Mouse (Mus musculus) induced T-regulatory cell, adult 2 months (primary cell): ENCODE results near the gene Dnaja3.

ENCODE experiments used
- DNase-seq: peaks from one replicate; pipeline ENCODE4 v3.0.0-alpha.2; 2012; ENCODE audit warnings: low read depth

Dnaja3 gene

DNA sequence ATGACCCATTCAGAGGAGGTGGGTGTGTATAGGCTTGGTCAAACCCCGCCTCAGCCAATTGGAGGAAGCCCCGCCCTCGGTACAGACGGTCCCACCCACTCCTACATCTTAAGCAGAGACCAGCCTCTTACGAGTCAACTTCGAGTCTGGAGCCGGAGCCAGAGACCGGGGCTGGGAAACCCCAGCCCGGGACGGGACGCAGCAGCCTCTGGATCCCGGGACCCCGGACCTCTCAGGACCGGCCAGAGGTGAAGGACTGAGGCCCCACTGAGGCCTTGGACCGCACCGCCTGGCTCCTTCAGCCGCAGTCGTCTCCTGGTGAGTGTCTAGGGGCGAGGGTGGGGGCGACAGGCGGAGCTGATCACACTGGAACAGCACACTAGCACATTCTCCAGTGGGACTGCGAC, at the start of gene Dnaja3, which contains the start of gene Vasn:
TSS of gene Dnaja3 (plus strand) at position 159 of the 407 bp plus-strand sequence.
TSS of gene Vasn (plus strand) at position 111 of the 407 bp plus-strand sequence.
- DNase-seq: peak; percentile 21

- DNase-seq: peak; percentile 58
Measured at GRCm38 (mm10) chr16:4590236-4590635, 49.6 kb upstream of the Dnaja3 start.

- DNase-seq: peak; percentile 67
Measured at GRCm38 (mm10) chr16:4592909-4593875, 46.6 kb upstream of the Dnaja3 start.

GRCm38 (mm10) chr16:4593971-4594813, 45.6 kb upstream of the Dnaja3 start, which contains the start of gene Glis2:
TSS of gene Glis2 (plus strand) at chr16:4594713.
- DNase-seq: peak; percentile 63

DNA sequence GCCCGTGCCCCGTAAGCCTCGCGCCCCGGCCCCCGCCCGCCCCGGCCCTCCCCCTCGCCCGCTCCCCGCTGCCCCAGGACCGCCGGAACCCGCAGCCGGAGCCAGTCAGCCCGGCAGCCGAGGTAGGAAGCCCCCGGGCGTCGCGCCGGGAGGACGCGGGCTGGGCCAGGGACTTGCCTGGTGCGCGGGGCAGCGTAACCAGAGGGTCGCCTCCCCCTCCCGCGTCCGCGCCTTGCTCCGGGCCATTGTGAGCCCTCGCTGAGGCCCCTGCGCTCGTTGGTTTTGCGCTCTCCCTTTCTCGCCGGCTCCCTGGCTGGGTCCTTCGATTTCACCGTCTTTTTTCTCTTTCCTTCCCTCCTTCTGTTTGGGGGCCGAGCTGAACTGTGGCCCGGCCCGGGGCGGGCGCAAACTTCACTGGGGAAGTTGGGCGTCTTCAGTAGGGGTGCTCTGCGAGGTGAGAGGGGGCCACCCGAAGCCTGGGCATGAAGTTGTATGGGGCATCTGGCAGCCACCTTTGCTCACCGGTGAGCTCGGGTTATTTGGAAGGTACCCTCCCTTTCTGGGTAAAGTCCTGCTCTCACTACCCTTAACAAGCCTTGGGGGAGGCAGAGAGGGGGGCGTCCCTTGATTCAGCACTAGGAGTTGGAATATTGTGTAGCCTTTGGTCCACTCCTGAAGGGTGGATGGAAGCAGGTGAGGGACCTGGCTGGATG, 44.8 kb upstream of the Dnaja3 start:
- peak; percentile 61 for DNase-seq

GRCm38 (mm10) chr16:4595527-4595963, 44.2 kb upstream of the Dnaja3 start:
- DNase-seq: no peak

DNA sequence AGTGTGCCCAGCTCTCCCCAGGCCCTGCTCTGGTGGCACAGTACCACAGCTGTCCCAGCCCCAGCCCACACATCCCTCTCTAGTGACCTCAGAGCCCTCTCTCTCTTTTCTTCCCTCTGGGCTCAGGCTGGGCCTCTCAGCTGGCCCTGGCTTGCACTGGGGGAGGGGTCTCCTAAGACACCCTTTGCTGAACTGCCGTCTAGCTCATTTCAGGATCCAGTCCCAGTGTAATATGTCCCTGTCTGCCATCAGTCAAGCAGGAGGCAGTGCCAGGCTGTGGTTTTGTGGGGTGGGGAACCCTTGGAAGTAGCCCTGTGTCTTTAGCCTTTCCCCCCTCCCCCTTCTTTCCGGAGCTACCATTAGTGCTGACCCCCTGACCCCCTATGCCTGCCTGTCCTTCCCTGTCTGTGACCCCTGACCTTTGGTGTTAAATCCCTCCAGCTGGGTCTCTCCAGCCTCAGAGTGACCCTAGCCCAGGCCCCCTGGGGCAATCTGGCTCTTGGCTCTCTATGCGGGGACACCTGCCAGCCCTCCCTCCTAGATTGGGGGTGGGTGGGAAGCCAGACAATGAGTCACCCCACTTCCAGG, 43.6 kb upstream of the Dnaja3 start:
- no peak for DNase-seq

GRCm38 (mm10) chr16:4596836-4597235, 43.0 kb upstream of the Dnaja3 start:
- DNase-seq: no peak

DNA sequence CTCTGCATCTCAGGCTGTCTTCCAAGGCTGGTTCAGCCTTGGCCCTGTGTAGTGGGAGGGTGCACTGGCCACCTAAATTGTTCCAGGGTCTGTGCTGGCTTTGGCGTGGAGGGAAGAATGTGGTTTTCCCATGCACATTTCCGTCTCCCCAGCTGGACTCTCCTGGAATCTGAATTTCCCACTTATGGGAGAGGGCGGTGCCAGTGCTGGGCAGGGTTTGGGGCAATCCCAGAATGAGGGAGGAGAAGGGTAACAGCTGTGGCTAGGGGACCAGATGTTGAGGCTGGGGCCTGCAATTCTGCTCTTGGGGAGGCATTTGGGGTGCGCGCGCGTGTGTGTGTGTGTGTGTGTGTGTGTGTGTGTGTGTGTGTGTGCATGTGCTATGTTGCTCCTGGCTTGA, 42.5 kb upstream of the Dnaja3 start:
- DNase-seq: no peak

DNA sequence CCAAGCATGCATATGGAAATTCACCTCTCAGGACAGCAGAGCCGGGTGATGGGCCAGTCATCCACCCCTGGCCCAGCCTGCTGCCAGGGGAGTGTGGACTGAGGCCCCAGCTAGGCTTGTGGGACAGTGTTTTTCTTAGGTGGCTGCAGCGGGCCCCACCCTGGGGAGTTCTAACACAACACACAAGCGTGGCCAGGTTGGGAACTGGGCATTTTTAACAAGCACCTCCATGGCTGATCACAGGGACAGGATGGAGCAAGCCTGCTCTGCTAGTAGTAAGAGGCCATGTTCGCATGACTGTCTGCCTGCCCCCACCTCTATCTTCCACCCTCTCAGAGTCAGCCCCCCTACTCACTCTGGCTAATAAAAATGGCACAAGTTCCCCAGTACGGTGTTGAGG, 41.7 kb upstream of the Dnaja3 start:
- DNase-seq: no peak

DNA sequence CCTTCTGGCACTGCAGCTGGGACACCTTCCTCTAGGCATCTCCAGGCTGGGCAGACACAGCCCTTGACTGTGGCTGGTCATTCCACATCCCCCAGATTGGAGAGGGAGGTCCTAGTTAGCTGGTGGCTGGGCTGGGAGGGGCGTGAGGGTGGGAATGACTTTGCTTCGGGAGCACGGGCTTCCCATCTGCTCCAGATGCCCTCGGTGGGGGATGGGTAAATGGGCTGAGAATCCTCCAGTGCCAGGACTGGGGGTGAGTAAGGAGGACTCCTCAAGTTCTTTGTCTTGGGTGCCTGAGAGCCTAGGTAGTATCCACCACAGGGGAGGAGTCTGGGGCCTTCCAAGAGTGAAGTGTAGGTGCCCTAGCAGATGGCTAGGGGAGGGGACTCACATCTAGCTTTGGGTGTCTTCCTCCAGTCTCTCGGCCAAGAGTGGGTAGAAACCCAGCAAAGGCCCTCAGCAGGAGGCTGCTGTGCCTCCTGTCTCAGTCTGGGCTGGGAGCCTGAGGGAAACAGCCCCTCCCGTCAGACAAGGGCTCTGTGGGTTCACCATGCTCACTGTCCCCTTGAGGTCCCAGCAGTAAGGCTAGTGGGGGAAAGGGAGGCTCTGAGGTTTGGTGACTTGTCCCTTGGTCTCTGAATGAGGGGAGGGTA, 40.8 kb upstream of the Dnaja3 start:
- DNase-seq: no peak

DNA sequence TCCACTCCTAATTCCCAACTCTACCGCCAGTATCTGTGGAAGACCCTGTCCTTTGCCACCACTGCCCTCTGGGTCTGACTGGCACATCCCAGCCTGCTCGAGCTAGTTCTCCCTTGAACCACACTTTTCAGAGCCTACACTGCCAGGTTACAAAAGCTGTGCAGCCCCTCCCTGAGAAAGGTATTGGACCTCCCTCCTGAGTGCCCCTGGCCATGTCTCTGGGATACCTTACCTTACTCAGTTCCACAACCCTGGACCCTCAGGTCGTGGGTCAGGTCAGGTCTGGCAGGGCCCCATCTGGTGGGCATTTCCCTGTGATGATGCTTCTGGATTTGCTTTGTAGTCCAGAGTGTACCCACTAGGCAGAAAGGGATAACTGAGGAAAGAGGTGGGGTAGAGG, 40.2 kb upstream of the Dnaja3 start:
- no peak for DNase-seq

DNA sequence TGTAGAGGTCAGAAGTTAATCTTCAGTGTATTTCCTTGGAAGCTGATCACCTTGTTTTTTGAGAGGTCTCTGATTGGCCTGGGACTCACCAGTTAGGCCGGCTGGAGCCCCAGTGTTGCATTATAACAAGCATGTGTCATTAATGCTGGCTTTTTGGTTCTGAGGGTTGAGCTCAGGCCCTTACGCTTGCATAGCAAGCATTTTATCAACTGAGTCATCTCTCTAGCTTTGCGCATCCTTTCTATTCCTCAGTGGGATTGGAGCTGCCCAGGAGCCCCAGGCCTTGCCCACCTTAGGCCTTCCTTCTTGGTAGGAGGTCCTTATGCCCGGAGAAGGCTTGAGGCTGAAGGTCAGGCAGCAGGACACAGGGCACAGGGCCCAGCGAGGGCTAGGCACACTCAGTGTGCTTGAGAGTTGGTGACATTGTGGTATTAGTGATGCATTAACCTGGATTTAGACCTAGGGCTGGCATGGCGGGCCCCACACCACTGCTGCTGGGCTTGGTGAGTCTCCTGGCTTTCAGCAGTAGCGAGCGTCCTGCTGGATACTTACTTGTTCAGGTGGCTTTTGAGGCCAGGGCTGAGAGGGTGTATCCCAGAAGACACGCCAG, 39.0 kb upstream of the Dnaja3 start:
- DNase-seq: no peak

DNA sequence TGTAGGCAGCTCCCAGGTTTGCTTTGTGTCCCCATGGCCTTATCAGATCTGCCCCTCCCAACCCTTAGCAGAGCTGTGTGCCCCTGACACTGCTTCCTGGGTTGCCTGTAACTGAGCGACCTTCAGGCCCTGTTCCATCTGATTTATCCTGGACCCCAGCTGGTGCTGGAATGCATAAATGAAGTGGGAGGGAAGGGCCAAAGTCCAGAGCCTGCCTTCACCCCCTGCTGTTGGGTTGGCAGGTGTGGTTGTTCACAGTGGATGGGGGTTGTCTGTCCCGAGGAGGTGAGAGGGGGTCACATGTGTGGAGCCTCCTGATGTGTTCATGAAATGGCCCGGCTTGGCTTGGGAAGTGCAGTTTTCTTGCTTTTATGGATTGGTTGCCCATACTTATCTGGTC, 37.6 kb upstream of the Dnaja3 start:
- DNase-seq: no peak

GRCm38 (mm10) chr16:4602766-4603452, 36.9 kb upstream of the Dnaja3 start:
- no peak for DNase-seq

- no peak for DNase-seq
Measured at GRCm38 (mm10) chr16:4603453-4603837, 36.3 kb upstream of the Dnaja3 start.

DNA sequence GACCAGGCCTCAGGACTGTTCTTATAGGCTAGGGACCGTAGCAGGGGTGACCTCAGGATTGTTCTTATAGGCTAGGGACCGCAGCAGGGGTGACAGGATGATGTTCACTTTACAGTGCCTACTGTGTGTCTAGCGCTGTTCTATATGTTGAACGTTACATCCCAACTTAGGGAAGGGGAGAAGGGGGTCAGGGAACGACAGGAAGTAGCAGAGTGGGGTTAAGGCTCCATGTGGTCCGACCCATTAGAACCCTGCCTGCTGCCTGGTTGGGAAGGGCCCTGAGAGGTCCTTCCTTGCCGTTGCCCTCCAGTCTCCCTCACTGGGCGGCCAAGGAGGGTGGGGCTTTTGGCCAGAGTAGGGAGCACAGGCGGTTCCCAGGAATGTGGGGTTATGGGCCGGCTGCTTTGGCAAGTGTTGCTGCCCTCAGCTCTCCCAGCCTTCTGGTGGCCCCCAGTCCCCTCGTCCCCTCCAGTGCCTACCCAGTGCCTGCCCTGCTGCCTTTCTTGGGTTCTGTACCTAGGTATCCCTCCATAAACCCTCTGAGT, 35.4 kb upstream of the Dnaja3 start:
- no peak for DNase-seq

DNA sequence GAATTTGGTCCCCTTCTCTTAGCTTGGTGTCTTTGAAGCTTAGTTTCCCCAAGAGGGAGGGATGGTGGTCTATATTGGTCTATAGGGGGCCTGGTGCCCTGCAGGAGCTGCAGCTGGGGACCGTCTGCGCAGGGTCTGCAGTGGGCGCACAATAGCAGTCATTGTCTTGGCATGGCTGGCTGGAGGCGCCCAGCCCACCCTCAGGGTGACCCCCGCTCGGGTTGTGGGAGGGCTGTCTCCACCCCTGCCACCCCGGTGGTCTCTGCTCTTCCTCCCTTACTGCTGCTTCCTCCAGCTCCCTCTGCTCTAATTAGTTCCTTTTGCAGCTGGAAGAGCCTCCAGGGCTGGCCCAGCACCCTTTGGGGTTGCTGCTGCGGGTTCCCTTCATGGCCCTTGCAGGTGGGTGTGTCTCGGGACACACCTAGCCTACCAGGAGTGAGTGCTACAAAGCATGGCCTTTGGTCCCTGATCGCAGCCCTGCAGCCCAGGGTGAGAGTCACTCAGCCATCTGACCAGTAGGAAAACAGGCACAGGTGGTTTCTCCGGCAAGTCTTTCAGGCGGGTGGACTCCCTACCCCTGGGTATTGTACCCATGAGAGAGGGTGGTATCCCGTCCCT, 34.2 kb upstream of the Dnaja3 start:
- DNase-seq: no peak

DNA sequence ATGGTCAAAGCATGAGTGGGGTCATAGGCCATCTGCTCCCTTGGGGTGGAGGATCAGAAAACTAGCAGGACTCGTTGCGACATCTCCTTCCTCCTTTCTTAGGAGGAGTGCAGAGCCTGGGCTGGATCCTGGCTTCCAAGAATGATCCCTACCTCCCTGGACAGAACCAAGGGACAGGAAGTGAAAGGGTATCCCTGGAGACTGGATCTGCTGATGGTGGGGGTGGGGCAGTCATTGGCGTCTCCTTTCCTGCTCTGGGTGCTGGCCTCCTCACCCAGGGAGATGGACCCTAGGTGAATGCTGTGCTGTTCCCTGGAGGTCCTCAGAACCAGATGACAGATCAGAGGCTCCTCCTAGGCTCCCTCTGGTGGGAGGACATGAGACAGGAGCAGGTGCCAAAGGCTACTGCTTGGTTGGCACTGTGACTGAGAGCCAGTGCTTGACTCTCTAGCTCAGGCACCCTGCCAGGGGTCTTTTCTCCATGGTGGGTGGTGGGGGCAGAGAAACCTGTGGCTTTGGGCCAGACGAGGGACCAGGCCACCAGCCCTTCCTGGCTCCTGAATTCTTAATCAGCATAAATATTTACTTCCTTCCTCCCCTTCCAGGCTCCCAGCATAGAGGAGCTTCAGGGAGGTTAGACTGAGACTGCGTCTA, 33.2 kb upstream of the Dnaja3 start:
- peak; percentile 48 for DNase-seq
